Mouse (Mus musculus) lung, postnatal 4 days (tissue): Measurements from ENCODE around the gene Smyd1.
"Not testable (repeated sequence)": the region's sequence is repeated elsewhere in the genome, so short reads cannot be mapped to it uniquely, and the experiment has no call there.

Experiments used
- DNase-seq, 2 experiments: peaks; one replicate each; pipeline ENCODE4 v3.0.0; 2021

Smyd1 gene

DNA sequence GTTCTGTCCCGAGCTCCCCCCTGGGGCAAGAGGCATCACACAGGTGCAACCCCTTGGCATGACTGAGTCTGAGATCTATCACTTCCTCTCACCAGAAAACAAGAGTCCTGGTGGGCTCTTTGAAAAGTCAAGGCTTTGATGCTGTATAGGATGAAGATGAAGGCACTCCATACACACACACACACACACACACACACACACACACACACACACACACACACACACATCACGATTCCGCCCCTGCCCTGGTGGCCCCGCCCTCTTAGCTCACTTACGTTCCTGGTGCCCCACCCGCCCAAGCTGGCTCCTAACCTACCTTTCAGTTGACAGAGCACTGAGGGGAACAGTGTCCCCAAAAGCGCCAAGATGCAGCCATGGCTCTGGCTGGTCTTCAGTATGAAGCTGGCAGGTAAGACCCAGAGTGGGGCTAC is 473 bp upstream of the Smyd1 start, which contains the start of gene Cd8b1:
Gene Cd8b1, plus strand, starts transcription at position 298 of the 431 bp plus-strand sequence.
- no peak for DNase-seq

DNA sequence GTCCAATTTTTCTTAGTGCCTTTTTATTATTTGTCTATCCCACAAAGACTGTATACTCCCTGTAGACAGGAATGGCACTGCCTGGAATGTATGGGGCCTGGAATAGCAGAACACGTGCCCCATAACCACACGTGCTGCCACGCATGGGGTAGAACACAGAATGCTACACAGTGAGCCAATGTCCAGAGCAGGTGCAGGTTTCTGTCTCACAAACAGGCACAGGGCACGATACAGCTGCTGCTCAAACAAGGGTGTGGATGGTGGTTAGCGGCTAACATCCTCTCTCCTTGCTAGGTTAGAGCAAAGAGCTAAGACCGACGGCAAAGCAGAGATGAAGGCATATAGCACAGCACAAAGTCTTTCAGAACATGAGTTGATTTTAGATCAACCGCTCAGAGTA is 14.5 kb downstream of the Smyd1 start:
- DNase-seq, result no peak

DNA sequence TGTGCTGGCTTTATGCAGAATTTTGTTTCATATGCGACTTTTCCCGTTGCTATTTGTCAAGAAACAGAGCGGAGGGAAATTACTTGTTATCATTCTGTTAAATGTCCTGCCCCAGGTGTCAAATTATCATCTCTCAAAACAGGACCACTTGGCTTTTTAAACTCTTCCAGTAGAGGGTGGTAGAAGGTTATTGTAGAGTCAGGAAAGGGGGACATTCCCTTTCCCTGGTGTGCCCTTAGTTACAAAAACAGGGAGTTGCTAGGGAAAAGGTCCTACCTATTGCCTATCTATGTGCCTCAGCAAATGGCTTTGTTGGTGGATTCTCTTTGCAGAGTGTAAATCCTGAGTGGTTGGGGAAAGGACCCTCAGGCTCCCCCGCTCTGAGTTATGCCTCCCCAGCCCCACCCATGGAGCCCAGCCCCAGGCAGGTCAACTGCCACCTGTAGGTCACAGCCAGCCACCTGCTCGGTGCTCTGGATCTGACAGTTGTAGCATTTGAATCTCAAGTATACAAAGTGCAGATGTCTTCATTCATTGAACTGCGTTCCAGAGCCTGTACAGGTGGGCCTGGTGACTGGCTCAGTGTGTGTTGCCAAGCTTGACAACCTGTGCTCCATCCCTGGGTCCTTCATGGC is 19.8 kb downstream of the Smyd1 start:
- no peak for DNase-seq

DNA sequence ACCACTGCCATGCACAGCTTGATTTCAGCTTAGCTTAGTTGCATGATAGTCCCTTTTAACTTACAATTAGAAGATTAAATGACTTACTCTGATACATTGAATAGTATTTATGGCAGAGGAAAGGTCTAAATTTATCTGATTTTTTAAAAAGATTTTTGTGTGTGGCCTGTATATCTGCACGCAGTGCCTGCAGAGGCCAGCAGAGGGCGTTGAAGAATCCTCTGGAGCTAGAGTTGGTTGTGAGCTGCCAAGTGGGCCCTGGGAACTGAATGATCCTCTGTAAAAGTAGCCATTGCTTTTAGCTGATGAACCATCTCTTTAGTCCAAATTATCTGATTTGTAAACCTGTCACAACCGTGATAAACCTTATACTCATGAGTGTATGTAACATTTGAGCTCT is 23.3 kb downstream of the Smyd1 start:
- peak in 1 of 2 experiments; percentile 32 for DNase-seq

DNA sequence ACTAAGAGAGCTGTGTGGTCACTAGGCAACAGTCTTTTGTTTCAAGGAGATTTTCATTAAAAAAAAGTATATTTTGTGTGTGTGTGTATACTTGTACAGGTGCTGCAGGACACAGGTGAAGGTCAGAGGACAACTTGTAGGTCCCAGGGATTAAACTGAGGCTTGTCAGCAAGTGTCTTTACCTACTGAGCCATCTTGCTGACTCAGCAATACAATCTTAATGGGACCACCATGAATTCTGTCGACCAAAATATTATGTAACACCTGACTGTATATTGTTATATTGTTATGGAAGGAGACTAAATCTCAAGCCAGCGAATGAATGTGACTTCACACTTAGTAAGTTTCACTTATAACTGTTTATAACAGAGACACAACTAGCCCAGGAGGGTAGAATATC is 24.0 kb downstream of the Smyd1 start:
- DNase-seq, result no peak

DNA sequence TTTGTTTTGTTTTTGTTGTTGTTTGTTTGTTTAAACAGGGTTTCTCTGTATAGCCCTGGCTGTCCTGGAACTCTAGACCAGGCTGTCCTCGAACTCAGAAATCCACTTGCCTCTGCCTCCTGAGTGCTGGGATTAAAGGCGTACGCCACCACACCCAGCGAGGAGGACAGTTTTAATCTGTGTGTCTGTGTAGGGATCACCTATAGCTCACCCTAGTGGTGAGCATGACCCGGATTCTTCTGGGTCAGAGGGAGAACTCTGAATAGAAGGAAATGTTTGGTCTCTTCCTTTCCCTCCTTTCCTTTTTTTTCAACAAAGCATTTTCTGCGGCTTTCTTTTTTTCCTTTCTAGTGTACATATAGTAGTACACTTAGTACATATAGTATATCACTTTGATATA is 26.7 kb downstream of the Smyd1 start:
- no peak for DNase-seq

DNA sequence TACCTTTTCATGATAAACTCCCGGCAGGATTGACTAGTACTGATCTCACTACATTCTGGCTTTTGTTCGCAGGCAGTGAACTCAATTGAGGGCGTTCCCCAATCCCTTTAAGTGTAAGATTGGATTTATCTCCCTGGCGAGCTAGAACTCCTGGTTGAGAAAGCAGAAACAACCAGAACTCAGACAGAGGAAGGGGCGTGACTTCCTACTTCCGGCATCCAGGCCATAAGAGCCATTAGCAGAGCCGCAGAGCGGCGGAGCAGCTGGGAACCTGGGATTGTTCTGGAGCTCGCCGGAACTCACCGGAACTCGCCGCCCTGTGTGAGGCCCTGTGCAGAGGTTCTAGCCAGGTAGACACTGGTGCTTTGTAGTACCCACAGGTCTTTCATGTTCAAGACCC is 28.5 kb downstream of the Smyd1 start:
- DNase-seq, result no peak

DNA sequence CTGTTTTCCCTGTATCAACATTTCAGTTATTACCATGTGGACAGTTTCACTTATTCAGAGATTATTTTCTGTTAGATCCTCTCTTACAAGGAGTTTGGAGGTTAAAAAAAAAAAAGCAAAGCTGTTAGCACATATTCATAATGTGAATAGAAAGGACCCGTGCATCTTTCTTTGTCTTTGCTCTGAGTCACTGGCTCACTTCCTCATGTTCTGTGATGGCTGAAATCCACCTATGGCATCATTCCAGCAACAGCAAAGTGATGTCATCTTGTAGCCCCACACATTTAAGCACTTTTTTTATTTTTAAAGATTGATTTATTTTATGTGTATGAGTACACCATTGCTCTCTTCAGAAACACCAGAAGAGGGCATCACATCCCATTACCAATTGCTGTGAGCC is 42.6 kb downstream of the Smyd1 start:
- DNase-seq, result no peak

DNA sequence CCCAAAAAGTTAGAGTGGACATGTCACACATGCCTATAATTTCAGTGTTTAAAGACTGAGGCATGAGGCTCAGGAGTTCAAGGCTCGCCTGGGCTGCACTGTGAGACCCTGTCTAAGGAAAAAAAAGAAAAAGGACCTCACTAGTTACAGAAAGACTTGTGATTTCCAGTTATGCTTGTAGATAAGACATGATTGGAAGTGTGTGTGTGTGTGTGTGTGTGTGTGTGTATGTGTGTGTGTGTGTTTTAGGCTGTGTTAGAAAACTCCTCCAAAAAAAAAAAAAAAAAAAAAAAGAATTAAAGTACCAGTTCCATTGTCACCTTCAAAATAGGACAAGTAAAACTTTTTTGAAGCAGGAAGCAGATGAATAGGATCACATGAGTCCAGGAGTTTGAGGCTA is 47.4 kb downstream of the Smyd1 start:
- DNase-seq, result no peak

DNA sequence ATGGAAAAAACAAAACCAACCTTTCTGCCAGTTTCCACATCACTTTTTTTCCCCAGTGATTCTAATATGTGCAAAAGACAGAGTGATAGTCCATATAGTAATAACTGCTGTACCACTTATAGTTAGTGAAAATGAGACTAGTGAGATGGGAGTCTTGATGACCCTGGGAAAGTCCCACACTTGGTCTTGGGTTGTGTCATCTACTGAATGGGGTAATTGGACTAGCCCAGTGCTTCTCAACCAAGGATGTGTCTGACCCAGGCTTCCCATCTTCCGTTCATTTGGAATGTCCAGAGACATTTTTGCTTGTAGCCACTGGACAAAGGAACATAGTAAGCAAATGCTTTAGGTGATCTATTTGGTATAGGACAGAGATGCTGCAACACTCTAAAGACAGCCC is 48.3 kb downstream of the Smyd1 start:
- DNase-seq, result no peak

DNA sequence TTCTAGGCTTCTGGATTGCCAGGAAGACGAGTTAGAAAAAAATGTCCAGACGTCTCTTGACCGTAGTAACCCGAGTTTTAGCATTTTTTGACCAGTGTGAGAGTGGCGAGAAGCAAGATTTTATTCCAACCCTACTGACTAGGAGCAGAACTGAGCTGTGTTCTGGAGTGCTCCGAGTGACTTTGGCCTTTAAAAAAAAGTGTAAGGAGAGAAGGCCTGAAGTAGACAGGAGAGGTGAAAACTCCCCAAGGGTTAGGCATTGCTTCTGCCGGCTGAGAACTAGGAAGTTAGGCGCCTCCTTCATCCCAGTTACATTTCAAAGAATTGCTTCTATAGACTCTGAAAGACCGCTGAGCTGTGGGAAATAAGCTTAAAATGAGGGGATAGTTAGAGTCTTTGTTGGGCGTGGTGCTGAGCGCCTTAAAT is 49.7 kb downstream of the Smyd1 start:
- no peak for DNase-seq

DNA sequence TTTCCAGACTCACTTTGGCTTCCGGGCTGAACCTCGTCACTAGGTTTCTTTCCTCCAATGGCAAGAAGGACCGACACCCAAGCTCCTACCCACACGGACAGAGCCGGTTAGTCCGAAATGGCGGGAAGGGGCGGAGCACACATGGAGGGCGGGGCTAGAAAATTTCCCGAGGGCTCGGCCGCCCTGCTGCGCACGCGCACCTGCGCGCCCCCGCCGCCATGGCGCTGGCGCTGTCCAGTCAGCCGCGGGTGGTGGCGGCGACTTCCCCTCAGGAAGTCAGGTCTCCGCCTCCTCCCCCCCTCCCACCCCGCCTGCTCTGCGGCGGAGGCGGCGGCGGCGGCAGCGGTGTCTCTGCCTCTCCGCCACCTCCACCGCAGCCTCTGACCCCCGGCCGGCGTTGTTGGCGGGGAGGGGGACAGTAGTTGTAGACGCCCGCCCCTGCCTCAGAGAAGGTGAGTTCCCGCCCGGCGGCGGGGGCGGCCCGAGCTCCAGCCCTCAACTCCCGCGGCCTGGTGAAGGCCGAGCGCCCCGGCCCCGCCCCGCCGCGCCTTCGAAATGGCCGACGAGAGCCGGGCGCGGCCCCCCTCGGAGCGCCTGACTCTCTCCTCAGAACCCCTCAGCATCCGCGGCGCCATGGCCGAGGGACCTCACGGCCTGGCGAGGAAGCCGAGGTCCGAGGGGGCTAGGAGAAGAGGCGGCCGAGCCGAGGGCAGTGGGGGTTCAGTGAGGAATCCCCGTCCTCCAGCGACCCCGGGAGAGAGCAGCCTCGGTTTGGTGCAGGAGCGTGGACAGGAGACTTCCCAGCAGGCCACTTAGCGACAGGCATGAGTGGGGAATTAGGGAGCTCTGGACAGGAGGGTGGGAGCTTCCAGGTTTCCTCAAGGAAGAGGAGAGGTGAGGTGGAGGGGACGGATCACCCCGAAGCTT is 50.4 kb downstream of the Smyd1 start, which contains the start of gene Krcc1:
Gene Krcc1, plus strand, starts transcription at position 289 of the 927 bp plus-strand sequence.
- DNase-seq, result peak; percentile 99

DNA sequence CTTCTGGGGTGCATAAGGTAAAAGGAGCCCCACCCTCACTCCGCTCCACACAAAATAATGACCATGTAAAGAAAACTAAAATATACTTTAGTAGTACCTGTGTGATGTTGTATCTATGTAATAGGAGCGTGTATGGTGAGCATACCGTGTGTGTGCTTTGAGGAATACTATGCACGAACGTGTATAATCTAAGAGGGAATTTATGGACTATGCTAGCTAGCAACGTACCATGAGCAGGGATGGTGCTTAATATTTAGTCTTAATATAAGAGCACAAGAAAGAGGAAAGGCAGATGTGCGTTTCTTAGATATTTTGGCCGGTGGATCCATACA is 51.0 kb downstream of the Smyd1 start:
- no peak for DNase-seq

DNA sequence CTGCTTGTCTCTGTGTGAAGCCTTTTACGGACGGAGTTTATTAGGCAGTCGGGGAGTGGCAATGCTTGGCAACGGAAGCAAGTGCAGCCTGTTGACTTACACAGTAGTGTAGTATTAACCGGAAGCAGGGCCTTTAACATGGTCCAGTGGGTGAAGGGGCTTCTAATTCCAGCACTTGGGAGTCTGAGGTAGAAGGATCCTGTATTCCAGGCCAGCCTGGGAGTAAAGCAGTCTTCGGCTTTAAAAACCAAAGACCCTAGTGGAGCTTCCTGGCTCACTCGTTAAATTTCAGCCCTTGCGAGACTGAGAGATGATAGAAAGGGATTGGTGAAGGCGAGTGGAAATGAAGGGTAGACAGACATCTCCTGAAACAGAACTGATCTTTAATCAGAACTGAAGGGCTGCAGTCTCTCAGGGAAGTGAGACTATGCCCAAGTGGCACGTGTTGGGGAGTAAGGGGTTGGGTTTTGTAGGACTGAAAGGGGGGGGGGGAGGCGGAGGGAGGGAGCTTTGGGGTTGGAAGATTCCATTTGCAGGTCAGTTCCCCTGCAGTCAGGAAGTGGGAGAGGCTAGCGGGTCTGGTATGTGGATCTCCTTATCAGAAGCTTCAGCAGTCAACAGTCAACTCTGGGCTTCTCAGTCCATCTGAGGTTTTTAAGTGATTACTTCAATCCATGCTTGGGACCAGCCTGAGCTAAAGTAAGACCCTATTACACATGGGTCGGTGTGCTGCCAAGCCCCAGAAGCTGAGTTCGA is 51.6 kb downstream of the Smyd1 start:
- DNase-seq, result peak; percentile 49 to 51

DNA sequence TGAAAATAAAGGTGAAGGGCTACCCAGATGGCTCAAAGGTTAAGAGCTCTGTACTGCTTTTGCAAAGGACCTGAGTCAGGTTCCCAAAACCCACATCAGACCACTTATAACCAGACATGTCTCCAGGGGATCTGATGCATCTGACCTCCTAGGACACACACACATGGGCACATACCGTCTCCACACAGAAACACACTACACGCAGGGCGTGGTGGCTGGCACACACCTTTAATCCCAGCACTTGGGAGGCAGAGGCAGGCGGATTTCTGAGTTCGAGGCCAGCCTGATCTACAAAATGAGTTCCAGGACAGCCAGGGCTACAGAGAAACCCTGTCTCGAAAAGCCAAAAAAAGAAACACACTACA is 52.4 kb downstream of the Smyd1 start:
- DNase-seq, result not testable (repeated sequence)

DNA sequence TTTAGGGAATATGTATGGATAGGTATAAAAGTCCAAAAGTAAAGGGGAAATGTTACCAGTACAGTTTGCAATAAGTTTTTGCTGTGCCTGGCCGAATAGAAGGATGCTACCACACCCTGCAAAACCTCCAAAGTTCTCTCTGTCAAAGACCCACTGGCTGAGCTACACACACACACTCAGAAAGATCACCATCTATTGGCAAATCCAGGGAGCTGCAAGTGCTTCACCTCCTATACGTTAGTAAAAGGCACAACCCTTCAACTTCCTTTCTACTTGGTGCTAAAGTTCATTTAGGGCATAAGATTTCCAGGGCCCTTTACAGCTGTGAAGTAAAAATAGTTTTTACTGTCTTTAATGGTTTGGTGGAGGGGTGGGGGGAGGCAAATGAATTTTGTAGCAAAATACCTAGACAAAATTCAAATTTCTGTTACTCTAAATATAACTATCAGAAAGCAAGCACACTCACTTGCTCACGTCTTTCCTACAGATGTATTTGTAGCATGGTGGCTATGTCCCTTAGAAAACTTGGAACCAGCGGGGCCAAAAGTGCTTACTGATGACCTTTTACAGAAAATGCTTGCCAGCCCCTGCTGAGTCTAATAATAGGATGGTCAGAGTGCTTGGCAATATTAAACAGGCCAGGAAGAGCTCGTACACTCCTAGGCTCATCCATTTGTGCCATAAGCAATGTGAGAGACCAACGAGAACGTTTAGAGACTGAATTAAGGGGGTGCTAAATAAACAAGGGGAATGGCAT is 52.9 kb downstream of the Smyd1 start:
- DNase-seq, result peak in 1 of 2 experiments; percentile 15

DNA sequence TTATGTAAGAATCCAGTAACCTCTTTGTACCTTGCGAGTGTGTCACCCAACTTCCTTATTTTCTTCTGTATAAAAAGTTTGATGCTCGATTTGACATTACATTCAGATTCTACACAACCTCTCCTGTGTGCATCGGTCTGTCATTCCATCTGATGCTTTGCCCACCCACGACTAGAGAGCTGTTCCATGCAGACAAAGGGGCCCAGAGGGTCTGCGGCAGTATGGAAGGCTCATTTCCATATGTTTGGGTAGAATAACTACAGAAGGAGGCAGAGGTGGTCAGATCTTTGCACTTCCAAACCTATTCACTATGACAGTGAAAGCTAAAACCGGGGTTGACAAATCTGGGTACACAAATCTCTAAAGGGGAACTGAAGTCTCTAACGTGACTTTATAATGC is 54.4 kb downstream of the Smyd1 start:
- DNase-seq, result not testable (repeated sequence)

DNA sequence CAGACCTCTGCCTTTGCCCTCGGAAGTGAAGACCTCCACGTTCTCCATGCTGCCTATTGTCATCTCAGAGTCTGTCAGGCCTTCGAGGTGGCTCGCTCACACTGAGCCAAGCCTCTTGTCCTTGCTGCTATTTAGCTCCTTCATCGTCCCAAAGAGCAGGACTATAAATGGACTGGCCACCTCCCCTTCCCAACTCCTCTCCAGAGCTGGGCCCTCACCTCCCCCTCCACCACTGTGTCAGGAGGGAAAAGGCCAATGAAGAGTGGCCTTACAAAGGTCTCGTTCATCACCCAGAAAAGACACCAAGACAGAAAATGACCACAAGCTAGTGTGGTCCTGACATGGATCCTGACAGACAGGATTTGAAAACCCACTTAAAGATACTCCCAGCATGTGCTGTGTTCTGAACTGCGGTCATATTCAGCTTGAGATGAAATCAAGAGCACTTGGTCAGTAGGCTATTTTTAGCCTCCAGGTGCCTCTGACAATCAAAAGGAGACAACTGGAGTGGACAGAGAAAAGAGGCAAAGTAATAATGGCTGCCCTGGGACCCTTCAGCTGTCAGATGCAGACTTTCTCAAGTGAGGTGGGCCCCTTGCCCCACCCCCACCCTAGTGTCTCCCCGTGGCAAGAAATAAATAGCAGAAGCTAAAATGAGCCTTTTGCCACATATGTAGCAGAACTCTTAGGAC is 59.7 kb downstream of the Smyd1 start:
- no peak for DNase-seq

DNA sequence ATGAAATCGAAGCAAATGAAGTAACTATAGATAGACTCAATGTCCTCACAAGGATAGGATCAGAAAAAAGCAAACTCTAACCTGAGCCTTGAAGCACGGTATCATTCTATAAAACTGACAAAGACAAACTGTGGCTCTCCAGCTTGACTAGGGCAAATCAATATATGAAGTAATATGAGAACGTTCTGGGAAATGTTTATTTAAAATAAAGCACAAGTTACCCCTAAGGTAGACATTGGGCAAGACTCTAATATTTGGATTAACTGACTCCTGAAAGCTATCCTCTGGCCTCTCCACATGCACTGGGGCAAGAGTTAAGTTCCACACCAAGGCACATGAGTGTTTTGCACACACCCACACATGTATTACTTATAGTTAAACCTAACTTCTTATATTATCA is 61.0 kb downstream of the Smyd1 start:
- no peak for DNase-seq

DNA sequence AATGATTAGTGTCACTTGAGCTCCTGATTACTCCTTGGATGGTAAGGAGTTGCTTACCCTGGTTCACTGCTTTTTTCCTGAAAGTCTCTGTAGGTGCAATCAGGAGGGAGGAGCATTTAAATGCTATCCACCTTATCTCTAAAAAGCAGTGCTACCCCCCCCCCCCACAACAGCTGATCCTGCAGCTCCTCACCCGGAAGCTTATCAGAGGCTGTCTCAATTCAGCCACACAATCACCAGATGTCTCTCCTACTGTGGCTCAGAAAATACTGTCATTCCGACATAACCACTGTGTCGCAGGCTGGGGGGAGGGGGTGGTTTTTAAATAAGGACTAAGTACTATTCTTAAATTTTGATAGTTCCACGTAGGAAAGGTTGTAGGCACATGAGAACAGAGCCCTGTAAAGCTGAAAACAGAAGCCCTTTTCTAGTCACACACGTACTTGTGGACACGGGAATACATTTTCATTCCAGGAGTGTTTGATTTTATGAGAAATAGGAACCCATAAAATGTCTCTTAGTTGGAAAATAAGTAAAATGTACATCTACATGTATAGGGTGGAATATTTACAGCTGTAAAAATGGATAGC is 61.9 kb downstream of the Smyd1 start:
- DNase-seq, result no peak

DNA sequence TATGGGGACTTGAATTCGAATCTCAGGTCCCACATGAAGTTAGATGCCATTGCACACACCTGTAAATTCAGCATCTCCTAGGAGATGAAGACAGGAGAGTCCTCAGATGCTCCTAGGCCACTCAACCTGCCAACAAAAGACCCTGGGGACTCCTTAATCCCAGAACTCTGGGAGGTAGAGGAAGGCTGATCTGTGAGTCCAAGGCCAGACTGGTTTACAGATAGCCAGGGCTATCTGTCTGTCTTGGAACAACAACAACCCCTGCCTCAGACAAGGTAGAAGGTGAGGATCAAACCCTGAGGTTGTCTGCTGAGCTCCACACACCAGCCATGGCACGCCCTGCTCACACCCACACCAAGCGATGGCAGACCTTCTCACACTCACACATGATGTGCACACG is 62.9 kb downstream of the Smyd1 start:
- DNase-seq, result no peak

DNA sequence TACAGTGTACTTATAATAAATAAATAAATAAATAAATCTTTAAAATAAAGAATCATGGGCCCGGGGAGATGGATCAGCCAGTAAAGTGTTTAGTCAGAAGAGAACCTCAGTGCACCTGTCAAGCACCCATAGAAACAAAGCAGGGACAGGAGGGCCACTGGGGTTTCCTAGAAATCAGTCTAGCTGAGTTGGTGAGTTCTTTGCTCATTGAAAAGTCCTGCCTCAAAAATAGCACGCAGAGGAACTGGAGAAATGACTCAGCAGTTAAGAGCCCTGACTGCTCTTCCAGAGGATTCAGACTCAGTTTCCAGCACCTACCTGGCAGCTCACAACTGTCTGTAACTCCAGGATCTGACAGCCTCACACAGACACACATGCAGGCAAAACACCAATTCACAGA is 63.5 kb downstream of the Smyd1 start:
- DNase-seq, result no peak
